18 mouse cellular contexts compared by ENCODE assay signal in genomic region chr3:6858982-6859865, GRCm38 (mm10).
A peak's percentile ranks its signal among the peaks of the same experiment; 100 is the strongest.
DNase-seq lines count a peak whose midpoint lies in the region; ATAC-seq and TF ChIP-seq lines count a peak whose summit lies in the region.
"Had no signal": no experiment of that assay in that cellular context is flagged by ENCODE, and none has a peak within 500 bp of the region (broad histone marks: within the 10 kb centered on the region; RNA-seq: fewer than 3 reads in every experiment).

No protein-coding gene starts in this region.

- H3K9me3 ChIP-seq in hindbrain, embryonic 10.5 days = no peaks in the 10 kb centered on the region
- no peaks in the 10 kb centered on the region for H3K9me3 ChIP-seq in hindbrain, postnatal 0 days (ENCODE audit: low read length)
- H3K9me3 ChIP-seq in hindbrain, embryonic 11.5 days (ENCODE audit: control insufficient read depth, low read length) = no peaks in the 10 kb centered on the region
- H3K9me3 ChIP-seq in midbrain, embryonic 14.5 days (ENCODE audit: control insufficient read depth, low read length) = no peaks in the 10 kb centered on the region
- H3K9me3 ChIP-seq in heart, embryonic 10.5 days = no peaks in the 10 kb centered on the region
- H3K9me3 ChIP-seq: liver, embryonic 12.5 days; lung, embryonic 15.5 days had no signal

- H3K27me3 ChIP-seq in hindbrain, embryonic 10.5 days (ENCODE audit: insufficient read depth, poor library complexity, severe bottlenecking) = no peaks in the 10 kb centered on the region
- H3K27me3 ChIP-seq in hindbrain, postnatal 0 days (ENCODE audit: insufficient read depth, low read length) = no peaks in the 10 kb centered on the region
- H3K27me3 ChIP-seq in hindbrain, embryonic 11.5 days (ENCODE audit: control insufficient read depth, insufficient read depth, low read length) = no peaks in the 10 kb centered on the region
- H3K27me3 ChIP-seq in midbrain, embryonic 14.5 days (ENCODE audit: control insufficient read depth, insufficient read depth, low read length) = no peaks in the 10 kb centered on the region
- no peaks in the 10 kb centered on the region for H3K27me3 ChIP-seq in heart, embryonic 10.5 days (ENCODE audit: insufficient read depth, poor library complexity, severe bottlenecking)
- H3K27me3 ChIP-seq: liver, embryonic 12.5 days; lung, embryonic 15.5 days; Patski had no signal

- H3K4me1 ChIP-seq in hindbrain, embryonic 10.5 days (replicated peaks) = no peaks in the 10 kb centered on the region
- no peaks in the 10 kb centered on the region for H3K4me1 ChIP-seq in hindbrain, postnatal 0 days (ENCODE audit: insufficient read depth, low read length)
- H3K4me1 ChIP-seq in hindbrain, embryonic 11.5 days (replicated peaks; ENCODE audit: control insufficient read depth, insufficient read depth, low read length) = no peaks in the 10 kb centered on the region
- H3K4me1 ChIP-seq in midbrain, embryonic 14.5 days (ENCODE audit: control insufficient read depth, insufficient read depth, low read length) = peaks cover 9% of the 10 kb centered on the region
- no peaks in the 10 kb centered on the region for H3K4me1 ChIP-seq in heart, embryonic 10.5 days
- H3K4me1 ChIP-seq: liver, embryonic 12.5 days; lung, embryonic 15.5 days had no signal

- no peak overlapping the region for H3K27ac ChIP-seq in hindbrain, embryonic 10.5 days
- no peak overlapping the region for H3K27ac ChIP-seq in hindbrain, postnatal 0 days
- no peak overlapping the region for H3K27ac ChIP-seq in hindbrain, embryonic 11.5 days (ENCODE audit: low read depth, low read length)
- H3K27ac ChIP-seq in midbrain, embryonic 14.5 days (replicated peaks; ENCODE audit: low read depth, low read length) = peak overlapping the region; percentile 60
- H3K27ac ChIP-seq in heart, embryonic 10.5 days = no peak overlapping the region
- H3K27ac ChIP-seq: liver, embryonic 12.5 days; lung, embryonic 15.5 days had no signal

- no peak overlapping the region for H3K4me2 ChIP-seq in hindbrain, postnatal 0 days (ENCODE audit: low read depth, low read length)
- no peak overlapping the region for H3K4me2 ChIP-seq in hindbrain, embryonic 11.5 days (replicated peaks; ENCODE audit: low read depth, low read length)
- no peak overlapping the region for H3K4me2 ChIP-seq in midbrain, embryonic 14.5 days (ENCODE audit: low read length)
- H3K4me2 ChIP-seq: liver, embryonic 12.5 days; lung, embryonic 15.5 days had no signal

- DNase-seq in hindbrain, embryonic 10.5 days (ENCODE audit: low spot score) = peak; percentile 25
- DNase-seq in hindbrain, postnatal 0 days (ENCODE audit: low spot score) = no peak
- DNase-seq in hindbrain, embryonic 11.5 days (ENCODE audit: low spot score) = peak; percentile 52
- peak; percentile 72 for DNase-seq in midbrain, embryonic 14.5 days
- DNase-seq in retina, postnatal 1 day = peak; percentile 36
- DNase-seq in heart, embryonic 10.5 days (ENCODE audit: low spot score) = no peak
- no peak for DNase-seq in spleen, adult 12 weeks (ENCODE audit: low spot score)
- DNase-seq in heart, adult 8-10 months (ENCODE audit: low spot score) = no peak
- DNase-seq: B cell, adult 2 months; cerebellum, adult 11 months; gastrocnemius, postnatal 25 days; kidney, adult 8-10 months; kidney, postnatal 4 days; left cerebral cortex, postnatal 4 days; thymus, postnatal 4 days had no signal

- no peak overlapping the region for H3K4me3 ChIP-seq in hindbrain, embryonic 10.5 days
- H3K4me3 ChIP-seq in hindbrain, postnatal 0 days (ENCODE audit: low read length) = no peak overlapping the region
- H3K4me3 ChIP-seq in hindbrain, embryonic 11.5 days (ENCODE audit: low read depth, low read length) = no peak overlapping the region
- no peak overlapping the region for H3K4me3 ChIP-seq in midbrain, embryonic 14.5 days (replicated peaks; ENCODE audit: low read depth, low read length)
- no peak overlapping the region for H3K4me3 ChIP-seq in heart, embryonic 10.5 days
- H3K4me3 ChIP-seq: liver, embryonic 12.5 days; lung, embryonic 15.5 days had no signal

- TF ChIP-seq CTCF in hindbrain, postnatal 0 days (IDR thresholded peaks at IDR 0.05; ENCODE audit: low read depth) = no peak

- H3K9ac ChIP-seq in hindbrain, postnatal 0 days (replicated peaks; ENCODE audit: low read length) = no peak overlapping the region
- no peak overlapping the region for H3K9ac ChIP-seq in hindbrain, embryonic 11.5 days (ENCODE audit: low read depth, low read length)
- no peak overlapping the region for H3K9ac ChIP-seq in midbrain, embryonic 14.5 days (replicated peaks; ENCODE audit: low read length)
- H3K9ac ChIP-seq: liver, embryonic 12.5 days; lung, embryonic 15.5 days had no signal

- no peaks in the 10 kb centered on the region for H3K36me3 ChIP-seq in hindbrain, embryonic 10.5 days
- no peaks in the 10 kb centered on the region for H3K36me3 ChIP-seq in hindbrain, postnatal 0 days (ENCODE audit: insufficient read depth, low read length)
- no peaks in the 10 kb centered on the region for H3K36me3 ChIP-seq in hindbrain, embryonic 11.5 days (ENCODE audit: control insufficient read depth, insufficient read depth, low read length)
- no peaks in the 10 kb centered on the region for H3K36me3 ChIP-seq in midbrain, embryonic 14.5 days (ENCODE audit: control insufficient read depth, insufficient read depth, low read length)
- H3K36me3 ChIP-seq in heart, embryonic 10.5 days = no peaks in the 10 kb centered on the region
- H3K36me3 ChIP-seq: liver, embryonic 12.5 days; lung, embryonic 15.5 days had no signal

- 48% methylated on average over 4 of the region's 4 CpGs for WGBS in hindbrain, embryonic 10.5 days
- 27% methylated on average over 4 of the region's 4 CpGs for WGBS in hindbrain, postnatal 0 days
- WGBS in hindbrain, embryonic 11.5 days = 40% methylated on average over 4 of the region's 4 CpGs
- 24% methylated on average over 4 of the region's 4 CpGs for WGBS in midbrain, embryonic 14.5 days
- WGBS in heart, embryonic 10.5 days = 69% methylated on average over 4 of the region's 4 CpGs

- ATAC-seq in hindbrain, postnatal 0 days = no peak
- ATAC-seq in hindbrain, embryonic 11.5 days (ENCODE audit: low FRiP score) = peak; percentile 99
- peak; percentile 95 for ATAC-seq in midbrain, embryonic 14.5 days (ENCODE audit: low FRiP score, low TSS enrichment)
- ATAC-seq: liver, embryonic 12.5 days; Patski had no signal

Comparison
In these comparisons a context has a peak if more than half of its experiments do, and no peak if none do; other contexts are left out.
1. DNase-seq: peak in hindbrain, embryonic 10.5 days (single experiment), hindbrain, embryonic 11.5 days (single experiment), midbrain, embryonic 14.5 days (single experiment) and retina, postnatal 1 day (single experiment); none in hindbrain, postnatal 0 days (single experiment), heart, embryonic 10.5 days (single experiment), spleen, adult 12 weeks (single experiment) and heart, adult 8-10 months (single experiment).